Mouse (Mus musculus): ENCODE results near the gene Efnb3. TPM values are rescaled to one million over a fixed set of nuclear protein-coding genes. Genes with fewer than 3 reads are reported as not detected.
A peak's percentile ranks its signal among the peaks of the same experiment; 100 is the strongest.

Efnb3 gene
- 1.2 TPM in 1 of 2 replicates, not detected in the other for total RNA-seq (2015; ENCODE audit: low replicate concordance)
- 1.3 and 2.2 TPM in 2 replicates for total RNA-seq (2017; ENCODE audit: low replicate concordance)

DNA sequence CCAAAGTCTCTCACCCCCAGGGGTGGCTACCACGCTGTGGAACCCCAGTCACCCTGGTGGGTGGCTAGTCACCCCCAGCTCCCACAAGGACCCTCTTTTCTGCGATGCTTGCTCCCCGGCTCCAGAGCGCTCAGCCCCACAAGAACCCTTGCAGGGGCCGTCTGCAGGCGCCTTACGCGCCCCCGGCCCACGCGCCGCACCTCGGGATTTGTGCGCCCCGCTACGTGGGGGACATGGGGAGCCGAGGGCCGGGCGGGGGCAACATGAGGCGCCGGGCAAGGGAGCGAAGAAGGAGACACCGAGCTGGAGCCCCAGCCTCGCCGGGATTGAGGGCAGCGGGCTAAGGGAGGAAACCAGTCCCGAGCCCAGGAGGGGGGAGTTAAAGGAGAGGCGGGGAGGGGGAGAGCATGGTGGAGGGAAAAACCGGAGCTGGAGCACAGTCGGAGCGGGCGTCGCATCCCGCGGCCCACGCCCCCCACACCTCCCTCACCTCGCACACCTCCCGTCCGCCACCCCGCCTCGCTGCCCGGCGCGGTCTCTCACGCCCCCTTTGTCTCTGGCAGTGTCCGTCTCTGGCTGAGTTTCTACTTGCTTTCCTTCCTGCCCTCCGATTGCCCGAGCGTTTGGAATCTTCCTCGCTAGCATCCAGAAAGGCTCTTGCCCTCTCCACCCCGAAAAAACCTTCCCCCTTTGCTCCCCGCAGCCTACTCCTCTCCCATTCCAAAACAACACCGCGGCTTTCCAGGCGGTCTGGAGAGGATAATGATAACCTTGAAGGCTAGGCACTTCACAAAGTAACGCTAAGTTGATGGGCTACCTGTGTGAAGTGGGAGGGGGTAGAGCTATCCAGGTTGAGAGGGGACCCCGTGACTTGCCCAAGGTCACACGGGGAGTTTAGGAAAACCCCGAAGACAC, at the start of gene Efnb3:
Gene Efnb3, minus strand, starts transcription at position 355 of the 915 bp plus-strand sequence.
- no peak for ATAC-seq (replicated peaks; ENCODE audit: low FRiP score, poor library complexity, severe bottlenecking)

DNA sequence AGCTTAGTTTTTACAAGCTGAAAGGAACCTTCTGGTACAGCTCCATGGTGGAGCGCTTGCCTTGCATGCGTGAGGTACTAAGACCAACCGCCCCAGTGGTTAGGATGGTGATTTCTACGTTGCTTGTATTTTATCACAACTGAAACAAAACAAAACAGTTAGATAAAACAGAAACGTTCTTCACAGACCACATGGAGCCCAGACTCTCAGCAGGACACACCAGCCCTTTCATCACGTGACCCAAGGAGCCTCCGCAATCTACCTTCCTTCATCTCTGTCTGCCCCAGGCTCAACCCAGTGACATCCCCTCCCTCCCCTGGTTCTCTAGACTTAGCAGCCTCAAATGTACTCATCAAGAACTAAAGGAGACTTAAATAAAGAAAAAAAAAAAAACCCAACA, 49.4 kb upstream of the Efnb3 start:
- no peak for ATAC-seq (replicated peaks; ENCODE audit: low FRiP score, poor library complexity, severe bottlenecking)

DNA sequence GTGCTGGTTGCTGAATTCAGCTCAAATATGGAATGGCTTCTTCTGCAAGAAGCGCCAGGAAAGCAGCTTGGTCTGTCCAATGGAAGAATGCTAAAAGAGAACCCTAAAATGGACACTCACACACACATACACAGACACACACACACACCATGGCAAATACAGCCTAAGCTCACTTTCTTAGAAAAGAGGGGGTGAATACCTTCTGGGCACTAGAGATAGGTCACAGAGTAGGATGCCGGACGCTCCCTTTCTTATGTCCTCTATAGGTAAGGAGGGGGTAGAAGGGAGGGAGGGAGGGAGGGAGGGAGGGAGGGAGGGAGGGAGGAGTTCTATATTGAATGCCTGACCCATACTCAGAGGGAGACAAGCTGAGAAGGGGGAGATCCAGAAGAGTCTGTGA, 48.5 kb upstream of the Efnb3 start:
- ATAC-seq (replicated peaks; ENCODE audit: low FRiP score, poor library complexity, severe bottlenecking): no peak

DNA sequence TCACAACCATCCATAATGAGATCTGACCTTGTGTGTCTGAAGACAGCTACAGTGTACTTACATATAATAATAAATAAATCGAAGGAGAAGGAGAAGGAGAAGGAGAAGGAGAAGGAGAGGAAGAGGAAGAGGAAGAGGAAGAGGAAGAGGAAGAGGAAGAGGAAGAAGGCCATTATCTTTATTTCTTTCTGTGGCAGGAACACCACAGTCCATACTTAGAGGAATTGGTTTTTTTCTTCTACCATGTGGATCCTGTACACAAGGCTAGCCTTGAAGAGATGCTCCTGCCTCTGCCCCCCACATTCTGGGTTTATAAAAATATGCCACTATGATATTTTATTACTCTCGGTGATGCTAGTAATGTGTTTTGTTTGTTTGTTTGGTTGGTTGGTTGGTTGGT, 46.8 kb upstream of the Efnb3 start:
- no peak for ATAC-seq (replicated peaks; ENCODE audit: low FRiP score, poor library complexity, severe bottlenecking)

DNA sequence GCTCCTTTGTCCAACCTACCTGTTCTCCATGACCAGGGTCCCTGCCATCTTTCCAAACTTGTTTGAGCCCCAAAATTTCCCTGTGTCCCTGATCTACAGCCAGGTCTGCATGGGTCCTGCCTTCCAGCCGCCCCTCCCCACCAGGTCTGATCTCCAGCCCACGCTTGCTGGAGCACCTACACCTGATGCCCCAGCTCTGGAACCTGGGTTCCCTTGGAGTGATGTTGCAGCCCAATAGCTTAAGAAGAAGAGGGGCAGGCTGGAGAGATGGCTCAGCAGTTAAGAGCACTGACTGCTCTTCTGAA, 46.4 kb upstream of the Efnb3 start:
- no peak for ATAC-seq (replicated peaks; ENCODE audit: low FRiP score, poor library complexity, severe bottlenecking)

DNA sequence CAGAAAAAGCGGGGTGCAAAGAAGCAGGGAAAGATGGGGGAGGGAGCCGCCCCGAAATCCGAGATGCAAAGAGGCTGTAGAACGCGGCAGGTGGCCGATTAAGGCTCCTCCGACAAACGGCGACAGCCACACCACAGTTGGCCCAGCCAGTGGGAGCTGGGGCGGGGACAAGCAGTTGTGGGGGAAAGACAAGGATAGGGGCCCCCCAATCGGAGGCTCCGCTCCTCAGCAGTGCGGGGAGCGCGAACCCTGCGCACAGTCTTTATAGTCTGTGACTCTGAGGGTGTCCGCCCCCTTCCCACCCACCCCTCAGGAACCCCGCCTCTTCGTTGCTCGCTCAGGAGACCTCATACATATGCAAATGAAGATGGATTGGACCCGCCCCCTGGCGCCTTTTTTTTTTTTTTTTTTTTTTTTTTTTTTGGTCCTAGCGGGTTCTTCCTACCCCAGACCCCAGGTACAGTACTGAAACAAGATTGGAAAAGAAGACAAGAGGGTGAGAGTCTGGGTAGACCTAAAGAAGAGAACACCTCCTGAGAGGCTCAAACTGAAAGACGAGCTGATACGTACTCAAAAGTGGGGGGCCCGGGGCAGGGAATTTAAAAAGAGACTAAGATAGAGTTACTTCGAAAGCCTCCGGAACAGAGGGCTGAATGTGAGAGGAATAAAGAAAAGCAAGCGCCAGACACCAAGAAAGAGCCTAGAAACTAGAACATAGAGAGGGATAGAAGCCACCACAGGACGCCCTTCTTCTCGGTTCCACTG, 45.9 kb upstream of the Efnb3 start, which contains the start of gene Atp1b2:
Gene Atp1b2, minus strand, starts transcription at position 217 of the 765 bp plus-strand sequence.
- peak; percentile 81 for ATAC-seq (replicated peaks; ENCODE audit: low FRiP score, poor library complexity, severe bottlenecking)

DNA sequence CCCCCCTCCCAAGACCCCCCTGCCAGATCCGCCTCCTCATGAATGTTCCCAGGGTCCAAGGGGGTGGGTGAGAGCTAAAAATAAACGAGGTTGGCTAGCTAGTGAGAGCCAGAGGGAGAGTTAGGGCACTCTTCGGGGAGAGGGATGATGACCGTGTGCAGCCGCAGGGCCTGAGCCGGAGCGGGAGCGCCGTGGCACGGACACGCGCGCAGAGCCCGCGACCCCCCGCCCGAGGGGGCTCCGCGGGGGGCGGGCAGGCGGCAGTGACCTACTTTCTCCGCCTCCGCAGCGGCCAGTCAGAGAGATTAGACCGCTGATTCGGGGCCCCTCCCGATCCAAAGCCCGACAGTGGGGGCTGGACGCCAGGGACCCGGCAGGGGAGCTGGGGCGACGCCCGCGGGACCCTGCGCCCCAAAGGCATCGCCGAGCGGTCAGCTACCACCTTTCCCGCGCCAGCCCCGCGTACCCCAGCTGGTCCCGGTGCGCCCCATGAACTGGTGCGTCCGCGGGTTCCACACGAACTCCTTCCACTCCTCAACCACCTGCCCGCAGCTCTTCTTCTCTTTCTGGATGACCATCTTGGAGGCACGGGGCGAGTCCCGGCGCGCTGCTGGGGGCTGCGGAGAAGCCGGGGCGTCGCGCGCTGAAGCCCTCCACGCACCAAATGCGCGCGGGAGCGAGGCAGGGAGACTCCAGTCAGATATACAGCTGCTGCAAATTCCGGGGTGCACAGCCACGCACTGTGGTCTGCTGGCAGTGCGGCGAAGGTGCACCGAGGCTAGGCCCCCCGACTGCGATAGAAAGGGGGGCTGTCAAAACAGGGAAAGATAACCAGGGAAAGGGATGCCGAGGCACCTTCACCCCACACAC, 45.0 kb upstream of the Efnb3 start:
- peak; percentile 37 for ATAC-seq (replicated peaks; ENCODE audit: low FRiP score, poor library complexity, severe bottlenecking)

DNA sequence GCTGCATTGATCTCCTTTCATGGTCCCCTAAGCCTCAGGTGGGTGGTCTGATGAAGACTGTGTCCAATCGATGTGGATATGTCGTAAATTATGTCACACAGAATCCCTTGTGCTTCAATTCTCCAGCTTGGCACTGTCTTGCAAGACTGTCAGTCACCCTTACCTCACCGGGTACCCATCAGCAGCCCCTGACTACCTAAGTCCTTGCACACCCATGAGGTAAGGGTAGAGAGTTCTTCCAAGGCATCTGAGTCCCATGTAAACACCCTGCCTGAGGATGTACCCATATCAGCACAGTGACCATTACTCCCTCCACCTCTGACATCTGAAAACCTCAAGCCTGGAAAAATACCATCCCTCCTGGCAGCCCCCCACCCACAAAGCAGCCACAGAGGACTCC, 44.3 kb upstream of the Efnb3 start:
- no peak for ATAC-seq (replicated peaks; ENCODE audit: low FRiP score, poor library complexity, severe bottlenecking)

DNA sequence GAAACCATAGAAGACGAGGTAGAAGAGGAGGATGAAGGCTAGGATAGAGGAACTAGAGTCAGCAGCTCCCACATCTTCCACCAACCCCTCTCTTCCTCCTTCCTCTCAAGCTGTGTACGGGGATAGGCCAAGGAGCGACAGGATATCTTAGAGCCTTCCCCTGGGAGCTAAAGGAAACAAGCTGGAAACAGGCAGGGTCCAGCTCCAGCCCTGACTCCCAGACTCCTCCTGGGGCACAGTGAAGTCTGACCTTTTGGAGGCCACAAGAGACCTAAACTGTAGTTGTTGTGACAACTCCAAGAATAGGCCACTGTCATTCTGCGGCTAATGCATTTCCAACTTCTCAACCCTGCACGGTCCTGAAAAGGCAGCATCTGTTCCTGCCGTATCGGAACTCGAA, 43.5 kb upstream of the Efnb3 start:
- no peak for ATAC-seq (replicated peaks; ENCODE audit: low FRiP score, poor library complexity, severe bottlenecking)

DNA sequence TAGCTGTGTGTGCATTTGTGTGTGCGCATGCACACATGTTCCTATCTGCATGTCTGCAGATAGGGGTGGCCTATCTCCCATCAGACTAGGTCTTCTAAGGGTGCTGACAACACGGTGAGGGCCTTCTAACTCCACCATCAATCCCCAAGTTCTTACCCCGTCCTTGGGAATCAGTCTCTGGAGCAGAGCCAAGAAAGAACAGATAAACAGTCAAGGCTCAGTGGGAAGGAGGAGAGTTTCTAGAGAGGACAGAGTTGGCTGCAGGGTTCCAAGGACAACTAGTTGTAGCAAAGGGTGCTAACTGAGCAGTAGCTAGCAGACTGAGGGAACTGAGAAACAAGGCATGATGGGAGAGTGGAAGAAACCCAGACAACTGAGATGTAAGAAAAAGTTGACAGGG, 41.8 kb upstream of the Efnb3 start:
- no peak for ATAC-seq (replicated peaks; ENCODE audit: low FRiP score, poor library complexity, severe bottlenecking)

DNA sequence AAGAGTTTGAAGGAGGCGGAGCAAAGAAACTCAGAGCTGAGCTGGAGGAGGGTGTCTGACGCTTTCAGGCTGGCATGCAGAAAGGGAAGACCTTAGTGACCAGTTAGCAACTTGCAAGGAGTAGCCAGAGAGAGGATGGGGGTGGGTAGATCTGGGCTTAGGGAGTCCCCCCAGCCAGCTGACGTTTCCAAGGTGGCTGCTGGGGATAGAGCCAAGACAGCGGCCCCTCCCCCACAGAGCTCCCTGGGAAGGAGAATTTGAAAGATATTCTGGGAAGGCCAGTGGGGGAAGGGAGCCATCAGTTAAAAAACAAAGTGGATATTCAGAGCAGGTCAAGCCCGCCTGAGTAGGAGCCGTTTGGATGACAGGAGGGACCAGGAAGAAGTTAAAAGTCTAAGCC, 40.1 kb upstream of the Efnb3 start:
- ATAC-seq (replicated peaks; ENCODE audit: low FRiP score, poor library complexity, severe bottlenecking): no peak

DNA sequence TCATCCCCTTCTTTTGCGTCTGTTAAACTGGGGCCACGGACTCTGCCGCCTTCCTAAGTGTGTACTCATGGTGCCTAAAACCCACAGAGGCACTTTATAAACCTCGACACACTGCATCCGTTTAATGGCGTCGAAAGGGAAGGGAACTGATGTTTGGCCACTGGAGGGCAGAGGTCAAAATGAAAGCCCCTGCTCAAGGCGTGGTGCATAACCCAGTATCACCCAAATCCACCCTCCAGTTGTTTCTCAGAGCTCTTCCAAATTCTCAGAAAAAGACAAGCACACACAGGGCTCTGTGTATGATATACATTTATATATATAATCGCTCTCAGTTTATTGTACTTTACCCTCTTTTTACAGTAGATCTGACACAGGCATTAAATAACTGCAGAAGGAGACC, 39.4 kb upstream of the Efnb3 start:
- ATAC-seq (replicated peaks; ENCODE audit: low FRiP score, poor library complexity, severe bottlenecking): no peak

DNA sequence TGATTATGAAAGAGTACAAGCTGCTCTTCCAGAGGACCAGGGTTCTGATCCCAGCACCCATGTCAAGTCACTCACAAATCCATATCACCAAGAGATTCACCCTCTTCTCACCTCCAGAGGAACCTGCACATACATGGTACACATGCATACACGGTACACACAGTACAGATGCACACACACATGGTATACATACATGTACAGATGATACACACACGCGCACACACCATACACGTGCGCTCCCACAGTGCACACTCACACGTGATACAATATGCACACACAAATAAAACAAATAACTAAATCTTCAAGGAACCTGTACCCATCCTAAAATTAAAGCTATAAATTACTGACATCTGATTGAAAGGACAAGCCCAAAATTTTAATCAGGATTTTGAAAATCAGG, 34.8 kb upstream of the Efnb3 start:
- ATAC-seq (replicated peaks; ENCODE audit: low FRiP score, poor library complexity, severe bottlenecking): no peak

DNA sequence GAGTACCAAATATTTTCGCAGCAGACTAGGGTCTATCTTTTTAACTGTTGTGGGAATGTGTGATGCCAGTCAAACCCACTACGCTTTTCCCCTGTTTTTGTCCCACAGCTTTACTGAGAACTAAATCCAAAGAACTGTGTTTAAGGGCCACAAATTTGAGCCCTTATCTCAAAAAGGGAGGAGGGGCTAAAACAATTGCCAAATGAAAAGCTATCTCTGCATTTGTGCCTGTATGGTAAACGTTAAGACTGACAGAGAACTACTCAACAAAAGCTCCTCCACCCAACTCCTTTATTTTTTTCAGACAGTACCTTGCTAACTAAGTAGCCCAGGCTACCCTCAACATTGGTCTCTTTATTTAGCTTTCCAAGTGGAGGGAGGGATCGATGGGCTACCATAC, 32.8 kb upstream of the Efnb3 start:
- no peak for ATAC-seq (replicated peaks; ENCODE audit: low FRiP score, poor library complexity, severe bottlenecking)

DNA sequence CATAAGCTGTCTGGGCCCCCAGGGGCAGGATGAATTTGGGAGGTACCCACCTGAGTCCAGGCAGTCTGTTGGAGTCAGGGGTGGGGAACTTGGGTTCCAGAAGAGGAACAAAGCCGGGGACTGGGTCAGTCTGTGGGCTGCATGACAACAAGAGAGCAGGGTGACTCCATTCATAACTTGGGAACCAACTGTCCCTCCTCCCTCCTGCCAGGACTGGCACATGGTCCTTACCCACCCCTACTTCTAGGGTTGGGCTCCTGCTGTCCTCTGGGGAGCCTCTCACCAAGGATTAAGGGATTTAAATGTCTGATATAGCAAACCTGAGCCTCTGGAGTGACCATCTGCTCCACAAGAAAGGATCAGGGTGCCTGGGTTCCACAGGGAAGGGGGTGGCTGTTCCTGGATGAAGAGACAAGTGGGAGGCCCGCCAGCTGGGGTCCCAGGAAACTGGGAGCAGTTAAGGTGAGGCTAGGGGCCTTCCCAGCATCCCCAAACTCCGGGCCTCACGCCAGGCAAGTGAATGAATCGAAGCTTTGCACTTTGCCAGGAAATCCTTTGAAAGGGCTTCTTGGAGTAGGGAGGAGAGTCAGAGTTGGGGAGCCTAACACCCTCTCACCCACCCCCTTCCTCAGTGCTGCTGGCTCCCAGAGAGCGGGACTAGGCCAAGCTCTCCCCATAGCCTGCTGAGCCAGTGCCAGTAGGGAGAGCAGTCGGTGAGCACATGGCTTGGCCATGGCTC, 32.1 kb upstream of the Efnb3 start:
- ATAC-seq (replicated peaks; ENCODE audit: low FRiP score, poor library complexity, severe bottlenecking): no peak

DNA sequence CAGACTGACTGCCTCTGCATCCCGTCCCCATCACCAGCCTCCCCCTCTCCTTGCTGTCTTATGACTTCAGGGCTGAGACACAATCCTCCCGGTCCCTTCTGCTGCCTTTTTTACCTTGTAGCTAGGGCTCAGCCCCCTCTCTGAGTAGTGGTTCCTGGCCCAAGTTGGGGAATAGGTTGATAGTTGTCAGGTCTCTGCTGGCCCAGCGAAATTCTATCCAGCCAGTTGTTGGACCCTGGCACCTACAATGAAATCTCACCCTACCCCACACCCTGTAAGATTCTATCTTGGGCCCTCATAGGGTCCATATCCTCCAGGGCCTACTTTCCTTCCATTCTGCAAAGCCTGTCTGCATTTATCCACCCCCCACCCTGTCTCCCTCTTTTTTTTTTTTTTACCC, 31.4 kb upstream of the Efnb3 start:
- ATAC-seq (replicated peaks; ENCODE audit: low FRiP score, poor library complexity, severe bottlenecking): no peak

DNA sequence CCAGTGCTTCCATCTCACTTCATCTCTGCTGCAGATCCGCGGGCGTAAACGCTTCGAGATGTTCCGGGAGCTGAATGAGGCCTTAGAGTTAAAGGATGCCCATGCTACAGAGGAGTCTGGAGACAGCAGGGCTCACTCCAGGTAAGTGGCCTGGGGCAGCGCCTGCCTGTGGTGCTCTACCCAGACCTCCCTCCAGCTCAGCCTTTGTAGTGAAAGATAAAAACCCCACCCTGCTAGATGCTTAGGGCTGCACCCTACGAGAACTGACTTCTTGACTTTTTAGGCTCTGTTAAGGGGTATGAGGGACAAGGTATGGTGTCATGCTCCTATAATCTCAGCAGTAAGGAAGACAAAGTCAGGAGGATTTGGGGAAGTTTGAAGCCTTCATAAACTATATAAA, 30.6 kb upstream of the Efnb3 start:
- no peak for ATAC-seq (replicated peaks; ENCODE audit: low FRiP score, poor library complexity, severe bottlenecking)

DNA sequence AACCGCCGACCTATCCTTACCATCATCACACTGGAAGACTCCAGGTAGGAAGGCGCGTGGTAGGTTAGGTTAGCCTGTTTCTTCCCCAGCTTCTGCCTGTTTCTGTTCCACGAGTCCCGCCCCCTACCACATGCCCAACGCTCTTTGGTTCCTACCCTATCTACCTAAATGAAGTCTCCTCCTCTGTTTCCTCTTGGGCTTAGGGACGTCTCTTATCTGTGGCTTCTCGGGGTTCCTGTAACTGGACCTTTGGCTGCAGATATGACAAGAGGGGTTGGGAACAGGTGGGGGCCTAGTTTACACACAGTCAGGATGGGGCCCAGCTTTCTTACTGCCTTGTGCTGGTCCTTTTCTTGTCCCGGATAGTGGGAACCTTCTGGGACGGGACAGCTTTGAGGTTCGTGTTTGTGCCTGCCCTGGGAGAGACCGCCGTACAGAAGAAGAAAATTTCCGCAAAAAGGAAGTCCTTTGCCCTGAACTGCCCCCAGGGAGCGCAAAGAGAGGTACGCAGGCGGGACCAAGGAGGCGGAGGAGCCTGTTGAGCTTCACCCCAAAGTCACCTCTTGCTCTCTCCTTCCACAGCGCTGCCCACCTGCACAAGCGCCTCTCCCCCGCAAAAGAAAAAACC, 29.3 kb upstream of the Efnb3 start:
- 0 out of 2 replicates have a peak, but pooled peaks have one; percentile 7 for ATAC-seq (replicated peaks; ENCODE audit: low FRiP score, poor library complexity, severe bottlenecking)

DNA sequence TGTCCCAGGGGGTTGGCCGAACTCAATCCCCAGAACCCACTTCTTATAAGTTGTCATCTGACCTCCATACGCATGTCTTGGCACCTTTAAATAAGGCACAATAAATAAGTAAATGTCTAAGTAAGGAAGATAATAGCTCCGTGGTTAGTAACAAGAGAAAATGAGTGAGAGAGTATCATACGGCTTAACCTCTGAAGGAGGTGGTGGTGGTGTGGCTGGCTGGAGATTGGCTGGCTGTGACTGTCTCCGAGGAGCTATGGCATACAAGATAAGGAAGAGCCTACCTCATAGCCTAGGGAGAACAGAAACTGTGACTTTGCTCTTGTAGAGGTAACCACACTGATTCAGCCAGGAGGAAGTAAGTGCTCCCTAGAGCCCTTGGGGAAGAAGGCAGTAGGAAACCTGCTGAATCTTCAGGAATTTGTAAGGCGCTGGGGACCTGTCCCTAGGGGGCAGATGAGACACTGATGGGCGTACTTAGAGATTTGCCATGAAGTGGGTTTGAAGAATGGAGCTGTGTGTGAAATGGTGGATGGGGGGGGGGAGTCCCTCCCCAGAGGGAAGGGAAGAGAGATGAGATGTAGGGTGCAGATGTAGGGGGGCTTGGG, 25.8 kb upstream of the Efnb3 start:
- peak; percentile 80 for ATAC-seq (replicated peaks; ENCODE audit: low FRiP score, poor library complexity, severe bottlenecking)

All from erythroblast, adult 5-6 weeks (primary cell).